Mouse (Mus musculus): Measurements from ENCODE around the gene Ano1. TPM values are rescaled to one million over a fixed set of nuclear protein-coding genes. Genes with fewer than 3 reads are reported as not detected.

The Ano1 gene
- polyA plus RNA-seq, 2 experiments = 8.9 to 11.5 TPM

DNA sequence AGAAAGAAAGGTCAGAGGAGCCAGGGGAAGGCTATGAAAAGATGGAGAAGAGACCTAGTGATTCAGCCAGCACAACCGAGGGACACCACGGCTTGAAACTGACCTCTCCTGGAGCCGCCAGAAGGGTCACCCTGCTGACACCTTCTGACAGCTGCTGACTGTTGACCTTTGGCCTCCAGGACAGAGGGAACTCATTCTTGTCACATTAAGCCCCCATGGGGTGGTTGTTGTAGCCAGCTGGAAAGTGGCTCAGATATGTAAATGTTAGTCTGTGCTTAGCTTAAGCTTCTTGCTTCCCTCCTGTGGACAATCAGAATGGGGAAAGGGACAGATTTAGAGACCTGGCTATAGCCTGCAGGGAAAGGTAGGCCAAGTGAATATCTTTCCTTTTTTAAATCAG lies 189.8 kb downstream of the Ano1 start:
- WGBS = 0% methylated on average over 3 of the region's 3 CpGs

DNA sequence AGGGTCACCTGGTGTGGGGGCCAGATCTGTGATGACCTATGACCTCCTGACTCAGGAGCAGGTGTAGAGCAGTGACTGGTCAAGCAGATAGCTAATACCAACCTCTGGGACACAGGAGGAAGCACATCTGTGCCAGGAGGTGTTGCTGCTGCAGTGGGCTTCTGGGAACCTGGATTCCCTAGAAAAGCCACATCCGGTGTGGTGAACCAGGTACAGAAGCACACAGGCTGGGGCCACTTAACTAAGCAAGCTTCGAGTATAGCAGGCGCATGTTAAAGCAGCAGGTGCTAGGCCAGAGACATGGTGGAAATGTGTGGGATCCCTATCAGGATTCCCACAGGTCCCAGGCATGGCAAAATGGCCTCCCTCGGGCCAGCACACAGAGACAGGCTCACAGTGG lies 191.2 kb downstream of the Ano1 start:
- Histone ChIP-seq H3K36me3 (ENCODE audit: control insufficient read depth, insufficient read depth, low read length) (no peaks in the 10 kb centered on the region), H3K4me1 (ENCODE audit: control insufficient read depth, insufficient read depth, low read length) (no peaks in the 10 kb centered on the region), H3K9me3 (ENCODE audit: control insufficient read depth, low read length) (no peaks in the 10 kb centered on the region), H3K4me3 (replicated peaks; ENCODE audit: low read length) (no peak overlapping the region), H3K27ac (replicated peaks; ENCODE audit: low read depth, low read length) (no peak overlapping the region), H3K9ac (ENCODE audit: low read depth, low read length, severe bottlenecking) (no peak overlapping the region), H3K4me2 (replicated peaks; ENCODE audit: low read depth, low read length, severe bottlenecking) (no peak overlapping the region), H3K27me3 (ENCODE audit: control insufficient read depth, insufficient read depth, low read length) (no peaks in the 10 kb centered on the region)
- no peak for DNase-seq (ENCODE audit: low spot score)
- 84% methylated on average over 4 of the region's 4 CpGs for WGBS
- TF ChIP-seq POLR2A (IDR thresholded peaks at IDR 0.05; ENCODE audit: borderline replicate concordance, extremely low read depth, insufficient read depth, insufficient read length) = no peak
- ATAC-seq (ENCODE audit: low FRiP score, low read depth) = no peak

More for the DNA sequence above, 189.8 kb downstream of the Ano1 start:
- TF ChIP-seq POLR2A (IDR thresholded peaks at IDR 0.05; ENCODE audit: borderline replicate concordance, extremely low read depth, insufficient read depth, insufficient read length) = no peak
- H3K27ac ChIP-seq (replicated peaks; ENCODE audit: low read depth, low read length) = no peak overlapping the region
- no peaks in the 10 kb centered on the region for H3K27me3 ChIP-seq (ENCODE audit: control insufficient read depth, insufficient read depth, low read length)
- ATAC-seq (ENCODE audit: low FRiP score, low read depth) (no peak), DNase-seq (ENCODE audit: low spot score) (no peak)
- H3K4me3 ChIP-seq (replicated peaks; ENCODE audit: low read length) = no peak overlapping the region
- H3K9me3 ChIP-seq (ENCODE audit: control insufficient read depth, low read length) = no peaks in the 10 kb centered on the region
- no peaks in the 10 kb centered on the region for H3K4me1 ChIP-seq (ENCODE audit: control insufficient read depth, insufficient read depth, low read length)
- H3K4me2 ChIP-seq (replicated peaks; ENCODE audit: low read depth, low read length, severe bottlenecking) = no peak overlapping the region
- no peak overlapping the region for H3K9ac ChIP-seq (ENCODE audit: low read depth, low read length, severe bottlenecking)
- H3K36me3 ChIP-seq (ENCODE audit: control insufficient read depth, insufficient read depth, low read length) = no peaks in the 10 kb centered on the region

DNA sequence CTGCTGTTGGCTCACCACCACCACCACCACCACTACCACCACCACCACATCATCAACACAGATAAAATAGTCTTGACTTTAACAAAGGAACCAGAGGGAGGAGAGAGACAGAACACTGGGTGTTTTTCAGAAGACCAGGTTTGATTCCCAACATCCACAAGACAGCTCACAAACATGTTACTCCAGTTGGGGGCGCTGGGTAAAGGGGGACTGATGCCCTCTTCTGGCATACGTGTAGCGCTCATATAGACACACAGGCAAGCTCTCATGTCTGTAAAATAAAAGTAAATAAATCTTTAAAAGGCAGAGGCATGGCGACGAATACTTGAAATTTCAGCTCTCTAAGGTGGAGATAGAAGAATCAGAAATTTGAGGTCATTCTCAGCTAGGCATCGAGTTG lies 193.2 kb downstream of the Ano1 start:
- Histone ChIP-seq H3K9me3 (ENCODE audit: control insufficient read depth, low read length) (no peaks in the 10 kb centered on the region), H3K4me1 (ENCODE audit: control insufficient read depth, insufficient read depth, low read length) (peaks cover 5% of the 10 kb centered on the region; the same call in 1 of the 2 replicates), H3K27me3 (ENCODE audit: control insufficient read depth, insufficient read depth, low read length) (no peaks in the 10 kb centered on the region), H3K9ac (ENCODE audit: low read depth, low read length, severe bottlenecking) (no peak overlapping the region), H3K36me3 (ENCODE audit: control insufficient read depth, insufficient read depth, low read length) (no peaks in the 10 kb centered on the region), H3K27ac (replicated peaks; ENCODE audit: low read depth, low read length) (no peak overlapping the region), H3K4me3 (replicated peaks; ENCODE audit: low read length) (no peak overlapping the region), H3K4me2 (replicated peaks; ENCODE audit: low read depth, low read length, severe bottlenecking) (no peak overlapping the region)
- ATAC-seq (ENCODE audit: low FRiP score, low read depth) (no peak), DNase-seq (ENCODE audit: low spot score) (no peak)
- WGBS = 46% methylated on average over 6 of the region's 6 CpGs
- no peak for TF ChIP-seq POLR2A (IDR thresholded peaks at IDR 0.05; ENCODE audit: borderline replicate concordance, extremely low read depth, insufficient read depth, insufficient read length)

DNA sequence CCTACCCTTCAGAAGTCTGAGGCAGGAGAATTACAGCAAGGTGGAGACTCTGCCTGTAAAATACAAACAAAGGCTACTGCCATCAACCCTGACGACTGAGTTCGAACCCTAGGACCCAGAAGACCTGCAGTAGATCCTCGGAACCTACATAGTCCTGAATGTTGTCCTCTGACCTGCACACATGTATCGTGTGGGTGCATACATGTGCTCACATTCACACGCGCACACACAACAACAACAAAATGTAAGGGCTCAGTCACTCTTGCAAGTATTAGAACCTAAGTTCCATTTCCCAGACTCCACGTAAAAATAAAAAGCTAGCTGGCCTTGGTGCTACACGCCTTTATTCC lies 197.7 kb downstream of the Ano1 start:
- no peak for TF ChIP-seq POLR2A (IDR thresholded peaks at IDR 0.05; ENCODE audit: borderline replicate concordance, extremely low read depth, insufficient read depth, insufficient read length)
- ATAC-seq (ENCODE audit: low FRiP score, low read depth) (peak; percentile 12; the same call in 1 of the 2 replicates), DNase-seq (ENCODE audit: low spot score) (no peak)
- no peak overlapping the region for H3K27ac ChIP-seq (replicated peaks; ENCODE audit: low read depth, low read length)
- H3K4me2 ChIP-seq (replicated peaks; ENCODE audit: low read depth, low read length, severe bottlenecking) = peak overlapping the region; percentile 83
- H3K9ac ChIP-seq (ENCODE audit: low read depth, low read length, severe bottlenecking) = peak overlapping the region; percentile 61
- H3K27me3 ChIP-seq (ENCODE audit: control insufficient read depth, insufficient read depth, low read length) = no peaks in the 10 kb centered on the region
- H3K9me3 ChIP-seq (ENCODE audit: control insufficient read depth, low read length) = no peaks in the 10 kb centered on the region
- 23% methylated on average over 8 of the region's 8 CpGs for WGBS
- H3K4me1 ChIP-seq (ENCODE audit: control insufficient read depth, insufficient read depth, low read length) = peaks cover 12% of the 10 kb centered on the region
- H3K4me3 ChIP-seq (replicated peaks; ENCODE audit: low read length) = peak overlapping the region; percentile 94
- H3K36me3 ChIP-seq (ENCODE audit: control insufficient read depth, insufficient read depth, low read length) = peaks cover 29% of the 10 kb centered on the region

DNA sequence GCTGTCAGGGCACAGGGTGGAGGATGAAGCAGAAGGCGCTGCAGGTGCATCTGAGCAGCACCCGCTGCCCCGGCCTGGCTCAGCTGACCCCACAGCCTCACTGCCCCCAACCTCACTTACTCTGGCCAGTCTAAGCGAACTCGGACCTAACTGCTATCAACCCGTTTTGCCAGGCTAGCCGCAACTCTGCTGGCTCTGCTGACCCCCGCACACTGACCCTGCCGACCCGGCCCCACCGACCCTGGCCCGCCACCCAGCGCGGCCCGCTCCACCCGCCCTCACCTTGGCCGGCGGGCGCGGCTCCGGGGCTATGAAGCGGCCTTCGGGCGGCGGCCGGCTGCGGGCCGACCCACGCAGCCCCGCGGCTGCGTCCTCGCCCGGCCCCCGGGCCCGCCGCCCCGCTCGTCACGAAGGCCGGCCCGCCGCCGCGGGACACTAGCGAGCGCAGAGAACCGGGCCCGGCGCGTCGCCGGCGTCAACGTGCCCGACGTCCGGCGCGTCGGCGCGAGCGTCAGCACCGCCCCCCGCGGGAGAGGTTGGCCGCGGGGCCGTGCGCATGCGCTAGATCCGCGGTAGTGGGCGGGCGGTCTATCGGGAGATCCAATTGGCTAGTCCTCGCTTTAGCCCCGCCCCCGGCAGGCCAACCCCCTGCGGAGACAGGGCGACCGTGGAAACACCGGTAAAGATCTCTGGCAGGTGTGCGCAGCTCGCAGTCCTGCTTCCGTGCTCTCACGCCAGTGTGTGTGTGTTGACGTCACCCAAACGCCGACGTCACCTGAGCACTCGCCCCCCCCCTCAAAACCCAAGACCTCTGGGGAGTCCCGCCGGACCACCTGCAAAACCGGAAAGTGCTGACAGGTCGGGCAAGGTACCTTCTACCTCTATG lies 198.3 kb downstream of the Ano1 start, which contains the start of gene Ppfia1:
Gene Ppfia1, minus strand, starts transcription at position 493 of the 886 bp plus-strand sequence.
- Histone ChIP-seq H3K36me3 (ENCODE audit: control insufficient read depth, insufficient read depth, low read length) (peaks cover 33% of the 10 kb centered on the region), H3K27ac (replicated peaks; ENCODE audit: low read depth, low read length) (no peak within 1 kb of the TSS), H3K4me1 (ENCODE audit: control insufficient read depth, insufficient read depth, low read length) (peaks cover 12% of the 10 kb centered on the region), H3K4me3 (replicated peaks; ENCODE audit: low read length) (peak within 1 kb of the TSS; percentile 94), H3K9me3 (ENCODE audit: control insufficient read depth, low read length) (no peaks in the 10 kb centered on the region), H3K4me2 (replicated peaks; ENCODE audit: low read depth, low read length, severe bottlenecking) (peak within 1 kb of the TSS; percentile 83), H3K27me3 (ENCODE audit: control insufficient read depth, insufficient read depth, low read length) (no peaks in the 10 kb centered on the region), H3K9ac (ENCODE audit: low read depth, low read length, severe bottlenecking) (peak within 1 kb of the TSS; percentile 95)
- 1% methylated on average over 69 of the region's 97 CpGs for WGBS
- peak; percentile 97 for DNase-seq (ENCODE audit: low spot score)
- no peak for TF ChIP-seq POLR2A (IDR thresholded peaks at IDR 0.05; ENCODE audit: borderline replicate concordance, extremely low read depth, insufficient read depth, insufficient read length)
- ATAC-seq (ENCODE audit: low FRiP score, low read depth) = peak; percentile 96
